Mouse (Mus musculus) cerebellum, adult (tissue): Measurements from ENCODE around the gene Prdm9.
"Not testable (repeated sequence)": the region's sequence is repeated elsewhere in the genome, so short reads cannot be mapped to it uniquely, and the experiment has no call there.

Experiments used
- ATAC-seq: cut with Nextera tagmentation; 2 replicates; pipeline ENCODE4 v1.9.2; 2017; ENCODE audit warnings: mild to moderate bottlenecking, moderate library complexity, mixed read lengths; ENCODE audit not compliant: insufficient number of reproducible peaks, low FRiP score, low TSS enrichment

Prdm9 gene

DNA sequence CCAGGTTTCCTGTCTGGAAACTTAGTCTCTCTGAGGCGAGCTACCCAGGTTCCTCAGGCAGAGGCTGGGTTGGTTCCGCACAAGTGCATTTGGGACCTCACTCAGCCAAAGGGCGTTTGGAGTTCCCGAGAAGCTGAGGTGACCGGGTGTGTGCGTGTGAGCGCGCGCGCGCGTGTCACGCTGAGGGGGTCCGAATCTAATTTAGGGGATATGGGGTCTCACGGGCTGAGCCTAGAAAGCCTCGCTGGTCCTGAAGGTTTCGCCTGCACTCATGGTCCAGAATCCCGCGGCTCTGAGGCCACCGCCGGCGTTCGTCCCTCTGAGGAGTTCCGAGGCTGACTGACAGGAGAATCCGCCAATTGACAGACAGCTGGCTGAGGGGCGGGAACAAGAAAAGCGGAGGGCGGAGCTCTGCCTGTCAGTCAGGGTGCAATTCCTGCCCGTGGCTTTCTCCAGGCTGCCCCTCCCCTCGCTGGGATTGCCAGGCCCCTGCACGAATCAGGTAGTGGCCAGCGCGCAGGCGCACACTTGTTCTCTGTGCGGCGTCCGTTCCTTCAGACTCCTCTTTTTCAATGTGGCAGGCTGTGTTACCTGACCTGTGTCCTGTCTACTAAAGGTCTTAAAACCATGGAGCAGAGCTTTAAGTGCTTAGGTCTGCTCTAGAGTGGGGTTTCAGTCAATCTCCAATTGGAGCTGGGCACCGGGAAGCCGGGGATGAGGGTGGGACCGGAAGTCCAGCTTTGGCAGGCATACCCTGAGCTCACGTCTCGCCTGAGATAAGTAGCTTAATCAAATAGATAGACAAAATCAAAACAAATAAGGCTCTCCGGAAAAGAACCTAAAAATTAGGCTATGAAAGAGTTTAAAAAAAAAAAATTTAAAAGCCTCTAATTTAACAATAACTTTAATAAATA is at the start of gene Prdm9:
TSS of gene Prdm9 (minus strand) at position 341 of the 914 bp plus-strand sequence.
- peak; percentile 99 for ATAC-seq

DNA sequence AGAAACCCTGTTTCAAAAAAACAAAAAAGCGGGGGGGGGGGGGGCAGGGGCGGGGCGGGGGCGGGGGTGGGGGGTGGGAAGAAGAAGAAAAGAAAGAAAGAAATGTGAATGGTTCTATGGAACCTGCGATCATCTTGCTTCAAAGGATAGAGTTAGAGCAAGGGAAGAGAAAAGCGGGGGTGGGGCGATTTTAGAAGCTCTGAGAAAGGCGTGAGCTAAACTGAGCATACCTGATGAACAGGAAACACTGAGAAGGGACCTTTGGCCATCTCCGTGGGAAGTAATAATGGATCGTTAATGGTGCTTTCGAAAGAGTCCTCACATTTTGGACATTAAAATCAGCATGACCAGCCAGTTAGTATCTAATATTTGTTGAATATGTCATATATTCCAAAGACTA is 35.3 kb upstream of the Prdm9 start:
- ATAC-seq, result no peak

DNA sequence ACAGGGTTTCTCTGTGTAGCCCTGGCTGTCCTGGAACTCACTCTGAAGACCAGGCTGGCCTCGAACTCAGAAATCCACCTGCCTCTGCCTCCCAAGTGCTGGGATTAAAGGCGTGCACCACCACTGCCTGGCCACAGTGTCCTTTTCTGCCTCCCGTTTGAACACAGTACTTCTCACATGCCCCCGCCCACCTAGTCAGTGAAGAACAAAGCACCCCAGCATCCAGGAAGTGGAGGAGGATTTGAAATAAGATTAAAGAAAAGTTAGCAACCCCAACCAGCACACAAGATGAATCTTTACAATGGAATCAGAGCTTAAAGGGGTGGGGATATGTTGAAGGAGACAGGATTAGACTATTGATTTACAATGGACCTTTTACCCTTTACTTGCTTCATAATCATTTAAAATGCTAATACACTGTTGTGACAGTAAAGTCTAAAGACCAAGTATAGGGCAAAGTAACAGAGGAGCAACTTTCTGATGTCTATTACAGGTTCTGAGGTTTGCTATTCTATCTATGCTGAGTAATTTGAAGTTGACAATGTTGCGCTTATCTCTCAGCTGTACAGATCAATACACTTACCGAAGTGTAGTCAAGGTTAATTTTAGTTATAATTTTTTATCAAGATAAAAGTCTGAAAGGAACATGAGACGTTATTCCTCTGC is 27.2 kb upstream of the Prdm9 start:
- no peak for ATAC-seq

DNA sequence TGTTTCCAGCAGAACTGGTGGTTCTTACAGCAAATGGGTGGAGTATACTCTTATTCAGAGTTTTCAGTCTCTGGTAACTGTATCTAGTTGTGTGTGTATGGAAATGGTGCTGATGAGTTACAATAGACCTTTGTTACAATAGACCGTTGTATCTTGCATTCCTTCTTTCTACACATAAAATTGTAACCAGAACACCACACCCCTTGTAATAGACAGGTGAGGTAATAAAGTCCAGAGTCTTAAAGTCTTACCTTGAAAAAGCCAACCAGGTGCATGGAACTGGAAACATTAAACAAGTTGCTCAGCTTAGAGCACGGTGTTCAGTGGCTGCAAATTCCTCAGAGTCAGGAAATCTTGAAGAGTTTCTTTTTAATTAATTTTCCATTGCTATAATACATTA is 24.0 kb upstream of the Prdm9 start:
- ATAC-seq, result no peak

DNA sequence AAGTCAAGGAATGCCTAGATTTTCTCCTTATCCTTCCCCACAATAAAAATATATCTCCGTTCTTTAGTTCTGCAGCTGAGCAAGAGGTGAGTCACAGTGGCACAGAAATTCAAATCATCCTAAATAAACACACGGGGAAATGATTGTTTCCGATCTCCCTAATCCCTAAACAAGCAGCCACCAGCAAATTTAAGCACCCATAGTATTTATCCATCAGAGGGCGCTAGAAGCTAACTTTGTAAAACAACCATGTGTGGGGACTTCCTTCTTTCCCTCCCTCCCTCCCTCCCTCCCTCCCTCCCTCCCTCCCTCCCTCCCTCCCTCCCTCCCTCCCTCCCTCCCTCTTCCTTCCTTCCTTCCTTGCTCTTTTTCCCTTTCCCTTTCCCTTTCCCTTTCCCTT is 21.5 kb upstream of the Prdm9 start:
- no peak for ATAC-seq

DNA sequence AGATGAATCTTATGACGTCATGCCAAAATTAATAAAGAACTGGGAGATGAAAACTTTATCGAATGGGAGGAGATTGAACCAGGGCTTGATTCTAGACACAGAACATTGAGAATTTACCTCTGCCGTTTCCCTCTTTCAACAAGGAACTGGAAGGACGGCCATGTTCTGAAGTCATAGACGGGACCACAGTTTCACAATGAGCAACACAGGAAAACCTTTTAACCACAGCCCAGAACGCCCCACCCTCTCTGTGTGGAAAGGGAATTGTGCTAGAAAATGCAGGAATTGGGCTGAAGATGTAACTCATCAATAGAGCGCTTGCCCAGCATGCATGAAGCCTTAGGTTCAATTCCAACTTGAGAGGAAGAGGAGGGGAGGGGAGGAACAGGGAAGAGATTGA is 18.9 kb upstream of the Prdm9 start:
- no peak for ATAC-seq

DNA sequence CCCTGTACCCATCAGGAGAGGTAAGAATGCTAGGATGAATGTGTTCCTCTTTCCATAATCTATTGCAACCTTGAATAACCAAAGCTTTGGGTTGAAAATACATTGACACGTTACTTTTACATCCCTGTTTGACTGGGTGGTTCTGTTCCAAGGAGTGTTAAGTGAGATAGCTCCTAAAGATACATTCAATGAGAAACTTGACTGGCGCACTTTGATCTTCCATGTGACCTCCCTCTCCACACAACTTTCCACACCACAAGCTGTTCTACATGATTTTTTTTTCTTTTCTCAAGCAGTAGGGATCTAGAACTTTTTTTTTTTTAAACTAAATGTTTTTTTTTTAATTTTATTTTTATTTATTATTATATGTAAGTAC is 15.9 kb upstream of the Prdm9 start:
- no peak for ATAC-seq

DNA sequence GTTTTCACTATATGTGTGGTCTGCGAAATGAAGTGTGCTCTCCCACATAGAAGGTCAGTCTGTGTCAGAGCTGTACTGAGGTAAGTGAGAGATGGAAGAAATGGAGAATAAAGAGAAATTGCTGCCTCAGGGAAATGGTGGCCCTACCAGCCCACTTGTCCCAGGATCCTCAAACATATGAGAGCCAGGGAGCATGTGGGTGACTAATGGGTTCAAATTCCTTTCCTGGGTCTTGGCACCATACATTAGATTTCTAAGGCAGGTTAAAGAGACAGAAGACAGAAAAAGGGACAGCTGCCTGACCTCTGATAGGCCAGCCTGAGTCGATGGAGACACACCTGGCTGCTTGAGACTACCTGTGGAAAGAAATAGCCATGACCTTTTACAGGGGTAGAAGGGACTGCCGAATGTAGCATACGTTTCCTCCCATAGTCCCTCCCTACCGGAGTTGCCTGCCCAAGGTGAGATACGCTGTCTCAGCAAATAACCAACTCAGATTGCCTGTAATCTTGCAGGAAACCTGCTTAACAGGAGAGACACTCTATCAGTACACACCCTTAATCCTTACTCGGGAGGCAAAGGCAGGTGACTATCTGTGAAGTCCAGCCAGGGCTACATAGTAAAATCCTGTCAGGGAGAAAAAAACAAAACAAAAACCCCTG is 15.4 kb upstream of the Prdm9 start:
- ATAC-seq, result no peak

DNA sequence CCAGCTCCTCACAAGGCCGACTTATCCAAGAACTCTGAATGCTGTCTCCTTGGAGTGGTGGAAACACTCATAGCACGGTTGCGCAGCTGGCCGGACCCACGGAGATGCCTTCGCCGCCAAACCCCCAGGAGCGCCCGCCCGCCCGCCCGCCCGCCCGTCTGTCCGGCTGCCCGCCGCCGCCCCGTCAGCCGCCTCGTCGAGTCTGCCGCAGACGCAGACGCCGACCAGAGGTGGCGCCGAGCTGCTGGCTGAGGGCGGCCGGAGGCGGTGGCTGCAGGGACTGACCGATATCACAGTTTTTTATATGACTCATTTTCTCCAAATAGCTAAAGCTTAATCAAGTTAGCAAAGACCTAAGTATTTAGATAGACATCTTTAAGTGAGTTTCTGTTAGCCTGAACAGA is 13.1 kb upstream of the Prdm9 start:
- ATAC-seq, result no peak

DNA sequence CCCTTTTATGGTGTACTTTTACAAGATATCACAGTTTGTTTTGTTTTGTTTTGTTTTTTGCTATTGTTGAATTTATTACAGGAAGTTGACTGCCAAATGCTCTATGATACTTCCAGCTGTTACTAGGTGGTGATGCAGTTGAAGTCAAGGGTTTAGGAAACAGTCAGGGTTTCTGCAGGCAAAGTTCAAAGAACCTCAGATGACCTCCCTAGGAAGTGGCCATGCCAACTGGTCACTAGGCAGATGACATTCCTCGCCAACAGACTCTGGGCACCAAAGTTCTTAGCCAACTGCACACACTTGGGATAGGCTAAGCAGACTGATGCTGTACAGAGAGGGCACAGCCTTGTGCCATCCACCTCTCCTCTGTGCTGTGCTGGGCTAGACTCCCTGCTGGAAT is 10.9 kb upstream of the Prdm9 start:
- no peak for ATAC-seq

DNA sequence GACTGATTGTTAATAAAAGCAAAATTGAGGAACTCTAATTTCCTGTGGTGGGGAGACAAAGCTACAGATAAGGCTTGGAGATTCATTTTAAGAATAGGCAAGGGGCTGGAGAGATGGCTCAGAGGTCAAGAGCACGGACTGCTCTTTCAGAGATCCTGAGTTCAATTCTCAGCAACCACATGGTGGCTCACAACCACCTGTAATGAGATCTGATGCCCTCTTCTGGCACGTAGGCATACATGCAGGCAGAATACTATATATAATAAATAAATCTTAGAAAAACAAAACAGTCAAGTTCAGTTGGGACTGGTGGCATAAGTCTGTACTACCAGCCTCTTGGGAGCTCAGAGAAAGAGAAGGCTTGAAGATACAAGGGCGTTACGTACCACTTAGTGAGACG is 2.8 kb upstream of the Prdm9 start:
- ATAC-seq, result no peak

DNA sequence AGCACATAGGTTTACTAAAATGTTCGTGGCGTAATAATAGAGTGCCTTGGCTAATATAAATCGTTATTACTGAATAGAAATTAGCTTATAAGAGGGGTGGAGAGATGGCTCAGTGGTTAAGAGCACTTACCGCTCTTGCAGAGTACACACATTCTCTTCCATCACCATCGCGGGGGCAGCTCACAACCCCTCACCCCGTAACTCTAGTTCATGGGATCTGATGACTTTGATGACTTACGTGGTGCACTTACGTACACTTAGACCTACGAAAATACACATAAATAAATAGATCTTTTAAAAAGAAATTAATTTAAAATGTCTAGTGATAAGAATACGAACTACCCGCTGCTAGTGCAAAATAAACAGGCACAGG is 760 bp upstream of the Prdm9 start:
- no peak for ATAC-seq

DNA sequence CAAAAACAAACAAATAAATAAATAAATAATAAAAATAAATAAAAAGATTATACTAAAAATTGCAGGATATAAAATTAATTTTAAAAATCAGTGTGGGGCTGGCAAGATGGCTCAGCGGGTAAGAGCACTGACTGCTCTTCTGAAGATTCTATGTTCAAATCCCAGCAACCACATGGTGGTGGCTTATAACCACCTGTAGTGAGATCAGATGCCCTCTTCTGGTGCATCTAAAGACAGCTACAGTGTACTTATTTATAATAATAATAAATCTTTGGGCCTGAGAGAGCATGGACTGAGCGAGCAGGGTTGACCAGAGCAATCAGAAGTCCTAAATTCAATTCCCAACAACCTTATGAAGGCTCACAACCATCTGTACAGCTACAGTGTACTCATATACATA is 4.2 kb downstream of the Prdm9 start:
- no peak for ATAC-seq

DNA sequence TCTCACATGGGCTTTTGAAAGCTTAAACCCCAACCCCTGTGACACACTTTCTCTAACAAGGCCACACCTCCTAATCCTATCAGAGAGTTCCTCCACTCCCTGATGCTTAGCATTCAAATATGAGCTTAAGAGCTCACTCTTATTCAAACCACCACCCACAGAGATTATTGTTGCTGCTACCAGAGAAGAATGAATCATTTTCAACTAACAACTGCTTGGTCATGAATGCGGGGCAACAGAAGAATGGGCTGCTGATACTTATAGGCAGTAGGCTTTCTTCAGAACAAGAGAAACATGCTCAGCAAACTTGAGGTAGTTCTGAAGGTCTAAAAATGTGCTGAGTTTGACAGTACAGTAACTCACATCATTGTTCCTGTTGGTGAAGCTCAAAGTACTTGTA is 14.4 kb downstream of the Prdm9 start:
- no peak for ATAC-seq

DNA sequence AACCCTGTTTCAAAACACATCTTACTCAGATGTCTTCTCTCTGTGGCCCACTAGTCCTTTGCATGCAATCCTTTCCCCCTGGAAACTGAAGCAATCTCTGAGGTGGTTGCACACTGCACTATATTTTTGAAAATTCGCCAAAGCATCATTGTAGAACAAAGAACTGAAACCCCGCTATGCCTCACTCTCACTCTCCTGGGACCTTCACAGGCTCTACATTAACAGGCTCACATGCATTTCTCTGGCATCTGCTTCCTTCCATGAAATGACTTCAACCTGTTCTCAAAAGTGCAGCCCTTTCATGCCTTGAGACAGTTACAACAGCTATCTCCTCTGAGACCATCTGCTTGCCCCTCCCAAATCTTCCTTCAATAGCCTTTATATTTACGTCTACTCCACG is 17.7 kb downstream of the Prdm9 start:
- ATAC-seq, result no peak

DNA sequence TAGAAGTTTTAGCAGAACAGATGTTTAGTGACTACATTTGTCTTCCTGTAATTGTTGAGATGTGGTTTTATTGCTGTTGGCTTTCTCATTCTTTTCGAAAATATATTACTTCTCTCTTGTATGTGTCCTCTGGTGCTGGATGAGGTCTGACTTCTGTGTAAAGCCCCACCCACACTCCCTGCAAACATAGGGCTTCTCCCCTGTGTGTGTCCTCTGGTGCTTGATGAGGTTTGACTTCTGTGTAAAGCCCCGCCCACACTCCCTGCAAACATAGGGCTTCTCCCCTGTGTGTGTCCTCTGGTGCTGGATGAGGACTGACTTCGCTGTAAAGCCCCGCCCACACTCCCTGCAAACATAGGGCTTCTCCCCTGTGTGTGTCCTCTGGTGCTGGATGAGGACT is 20.3 kb downstream of the Prdm9 start:
- not testable (repeated sequence) for ATAC-seq

DNA sequence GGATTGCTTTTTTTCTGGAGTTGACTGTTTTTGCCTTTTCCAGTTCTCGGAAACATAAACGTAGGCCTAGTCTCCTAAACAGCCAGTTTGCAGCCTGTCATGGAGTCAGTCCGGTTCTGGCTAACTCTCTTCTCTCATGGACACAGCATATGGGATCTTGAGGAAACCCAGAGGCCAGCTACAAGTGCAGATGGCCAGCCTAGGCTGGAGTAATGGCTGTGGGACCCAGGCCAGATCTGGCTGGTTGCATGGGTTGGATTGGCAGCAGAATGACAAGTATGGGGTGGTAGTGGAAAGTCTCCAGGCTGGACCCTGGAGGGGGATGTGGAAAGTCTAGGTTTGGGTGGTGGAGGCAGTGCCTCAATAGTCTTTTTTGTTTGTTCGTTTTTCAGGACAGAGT is 23.8 kb downstream of the Prdm9 start:
- no peak for ATAC-seq

DNA sequence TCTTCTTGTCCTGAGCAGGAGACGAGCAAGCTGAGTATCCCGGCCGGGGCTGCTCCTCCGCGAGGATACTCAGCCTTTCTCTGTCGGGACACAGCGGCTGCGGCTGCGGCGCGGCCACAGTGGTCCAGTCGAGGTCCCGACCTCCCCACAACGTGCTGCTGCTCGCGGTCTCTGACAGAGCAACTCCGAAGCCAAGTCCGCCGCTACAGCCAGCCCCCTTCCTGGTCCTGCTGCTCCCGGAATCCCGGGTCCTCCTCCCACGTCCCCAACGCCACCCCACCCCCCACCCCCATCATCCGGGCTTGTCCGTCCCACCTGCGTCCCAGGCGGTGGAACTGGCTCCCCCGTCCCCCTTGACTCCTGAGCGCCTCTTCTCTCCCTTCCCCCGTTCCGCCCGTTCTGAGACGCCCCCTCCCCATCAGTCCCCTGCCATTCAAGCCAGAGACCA is 27.7 kb downstream of the Prdm9 start:
- no peak for ATAC-seq

DNA sequence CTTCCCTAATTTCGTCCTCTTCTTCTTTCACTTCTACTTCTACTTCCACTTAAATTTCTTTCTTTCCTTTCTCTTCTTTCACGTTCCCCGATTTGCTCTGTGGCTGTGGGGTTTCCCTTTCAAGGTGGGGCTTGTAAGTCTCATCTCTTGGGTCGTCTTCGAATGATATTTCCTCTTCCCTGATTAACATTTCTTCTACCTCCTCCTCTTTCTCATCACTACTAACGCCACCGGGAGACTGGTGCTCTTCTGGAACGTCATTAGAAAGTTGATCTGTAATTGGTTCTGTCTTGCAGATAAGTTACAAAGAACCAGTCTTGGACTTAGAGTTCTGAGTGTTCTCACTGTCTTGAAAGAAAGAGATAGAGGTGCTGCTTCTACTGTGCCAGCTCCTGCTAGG is 28.2 kb downstream of the Prdm9 start:
- no peak for ATAC-seq

DNA sequence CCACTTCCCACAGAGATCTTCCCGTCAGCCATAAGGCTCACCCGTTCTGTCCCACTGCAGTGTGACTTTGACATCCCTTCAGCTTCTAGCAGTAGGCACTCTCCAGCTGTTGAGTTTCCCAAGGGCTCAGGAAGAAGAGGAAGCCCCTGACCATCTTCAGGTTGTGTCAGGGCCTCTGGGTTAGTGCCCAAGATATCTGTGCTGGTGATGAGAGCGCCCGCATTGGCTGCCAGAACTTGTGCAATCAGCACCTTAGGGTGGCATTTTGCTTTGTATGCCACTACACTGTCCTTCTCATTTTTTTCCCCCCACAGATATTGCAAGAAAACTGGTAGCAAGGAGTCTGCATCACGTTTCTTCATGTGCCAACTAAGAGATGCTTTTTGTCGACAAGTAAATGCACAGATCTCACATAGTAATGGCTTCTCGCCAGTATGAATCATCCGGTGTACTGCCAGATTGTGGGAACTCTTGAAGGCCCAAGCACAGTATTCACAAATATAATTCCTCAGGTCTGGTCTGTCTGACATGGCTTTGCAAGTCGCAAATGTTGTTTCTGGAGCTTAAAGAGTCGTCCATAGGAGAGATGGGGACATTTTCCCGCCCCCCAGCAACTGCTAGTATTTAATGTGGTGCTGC is 28.9 kb downstream of the Prdm9 start:
- ATAC-seq, result no peak

DNA sequence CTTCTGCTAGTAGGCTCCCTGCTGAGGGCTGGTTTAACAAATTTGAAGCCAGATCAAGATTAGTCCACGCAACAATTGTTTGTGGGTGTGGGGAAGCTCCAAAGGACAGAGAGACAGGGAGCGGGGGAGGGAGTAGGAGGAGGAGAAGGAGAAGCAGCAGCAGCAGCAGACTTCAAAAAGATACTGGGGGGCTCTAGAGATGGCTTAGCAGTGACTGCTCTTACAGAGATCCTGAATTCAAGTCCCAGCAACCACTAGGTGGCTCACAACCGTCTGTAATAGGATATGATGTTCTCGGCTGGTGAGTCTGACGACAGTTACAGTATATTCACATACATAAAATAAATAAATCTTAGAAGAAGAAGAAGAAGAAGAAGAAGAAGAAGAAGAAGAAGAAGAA is 34.0 kb downstream of the Prdm9 start:
- ATAC-seq, result no peak
